Mouse (Mus musculus) frontal cortex, postnatal 25 days (tissue): Measurements from ENCODE around the gene Steap3.
"Not testable (repeated sequence)": the region's sequence is repeated elsewhere in the genome, so short reads cannot be mapped to it uniquely, and the experiment has no call there.

ENCODE experiments used
- DNase-seq, 2 experiments: peaks; one replicate each; pipeline ENCODE4 v3.0.0; 2022; ENCODE audit warnings: low spot score in 2 of 2

The Steap3 gene

DNA sequence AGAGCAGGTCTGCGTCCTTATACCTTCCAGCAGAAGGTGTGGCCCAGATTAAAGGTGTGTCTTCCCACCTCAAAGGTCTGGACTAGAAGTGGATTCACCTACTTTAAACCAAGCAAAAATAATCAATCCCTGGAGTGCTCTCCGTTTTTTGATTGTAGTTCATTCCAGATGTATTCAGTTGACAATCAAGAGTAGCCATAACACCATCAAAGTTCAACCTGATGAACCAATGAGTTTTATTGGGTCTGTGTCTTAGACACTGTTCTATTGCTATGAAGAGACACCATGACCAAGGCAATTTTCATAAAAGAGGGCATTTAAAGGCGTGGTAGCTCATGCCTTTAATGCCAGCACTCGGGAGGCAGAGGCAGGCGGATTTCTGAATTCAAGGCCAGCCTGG, at the start of gene Steap3:
Gene Steap3, minus strand, starts transcription at position 101 of the 400 bp plus-strand sequence.
- DNase-seq: no peak

- DNase-seq: no peak
These were observed 48.9 kb upstream of the Steap3 start for GRCm38 (mm10) chr1:120321270-120322021.

DNA sequence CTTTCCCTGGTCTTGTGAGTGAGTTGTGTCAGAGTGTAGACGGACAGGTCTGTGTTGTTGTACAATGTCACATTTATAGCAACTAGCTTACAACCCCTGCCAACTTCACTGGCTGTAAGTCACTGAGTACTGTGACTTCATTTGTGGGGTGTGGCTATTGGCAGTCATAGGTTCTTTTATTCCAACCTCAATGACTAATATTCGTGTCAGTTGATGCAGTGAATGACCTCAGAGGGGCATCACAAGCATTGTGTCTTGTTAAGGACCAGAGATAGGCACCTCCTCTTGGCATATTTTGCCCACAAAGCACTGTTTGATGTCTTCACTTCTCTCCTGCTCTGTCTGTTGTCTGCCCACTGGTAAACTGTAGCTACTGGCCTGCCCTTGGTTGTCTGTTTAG, 33.3 kb upstream of the Steap3 start:
- DNase-seq: no peak

DNA sequence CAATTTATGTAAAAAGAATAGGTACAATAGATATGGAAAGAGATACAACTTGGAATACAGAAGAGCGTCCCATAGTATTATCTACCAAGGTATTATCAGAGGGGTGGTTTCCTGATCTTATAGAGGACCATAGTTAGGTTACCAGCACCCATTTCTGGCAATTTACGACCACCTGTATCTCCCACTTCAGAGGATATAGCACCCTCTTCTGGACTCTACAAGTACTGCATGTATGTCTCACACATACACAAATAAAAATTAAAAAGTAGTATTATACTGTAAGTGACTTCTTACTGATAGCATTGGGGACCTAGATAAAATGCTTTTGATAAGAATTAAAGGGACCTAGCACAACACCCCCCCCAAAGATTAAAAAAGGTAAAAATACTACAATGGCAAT, 24.4 kb upstream of the Steap3 start:
- no peak for DNase-seq

DNA sequence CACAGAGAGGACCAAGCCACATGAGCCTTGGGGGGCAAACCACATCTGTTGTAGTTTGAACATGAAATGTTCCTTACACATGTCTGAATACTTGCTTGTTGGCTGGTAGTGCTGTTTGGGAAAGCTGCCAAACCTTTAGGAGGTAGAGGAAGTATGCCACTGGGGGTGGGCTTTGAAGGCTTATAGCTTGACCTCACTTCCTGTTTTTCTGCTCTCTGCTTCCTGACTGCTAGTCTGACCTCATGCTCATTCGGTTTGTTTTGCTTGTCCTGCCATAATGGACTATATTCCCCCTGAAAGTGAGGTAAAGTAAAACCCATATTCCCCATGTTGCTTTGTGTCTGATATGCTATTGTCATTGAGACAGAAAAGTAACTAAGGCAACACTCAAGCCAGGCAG, 21.3 kb upstream of the Steap3 start:
- DNase-seq: no peak

DNA sequence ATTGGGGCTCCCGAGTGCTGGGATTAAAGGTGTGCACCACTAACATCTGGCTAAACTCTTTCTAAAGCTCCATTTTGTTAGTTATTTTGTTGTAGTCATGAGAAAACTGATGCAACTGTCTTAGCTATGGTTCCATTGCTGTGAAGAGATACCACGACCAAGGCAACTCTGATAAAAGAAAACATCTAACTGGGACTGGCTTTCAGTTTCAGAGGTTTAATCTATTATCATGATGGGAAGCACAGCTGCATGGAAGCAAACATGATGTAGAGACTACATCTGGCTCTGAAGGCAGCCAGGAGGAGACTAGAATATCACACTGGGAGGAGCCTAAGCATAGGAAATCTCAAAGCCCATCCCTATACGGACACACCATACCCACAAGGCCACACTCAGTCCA, 19.2 kb upstream of the Steap3 start:
- no peak for DNase-seq

GRCm38 (mm10) chr1:120289843-120290242, 17.3 kb upstream of the Steap3 start:
- no peak for DNase-seq

GRCm38 (mm10) chr1:120287679-120288078, 15.2 kb upstream of the Steap3 start:
- no peak for DNase-seq

DNA sequence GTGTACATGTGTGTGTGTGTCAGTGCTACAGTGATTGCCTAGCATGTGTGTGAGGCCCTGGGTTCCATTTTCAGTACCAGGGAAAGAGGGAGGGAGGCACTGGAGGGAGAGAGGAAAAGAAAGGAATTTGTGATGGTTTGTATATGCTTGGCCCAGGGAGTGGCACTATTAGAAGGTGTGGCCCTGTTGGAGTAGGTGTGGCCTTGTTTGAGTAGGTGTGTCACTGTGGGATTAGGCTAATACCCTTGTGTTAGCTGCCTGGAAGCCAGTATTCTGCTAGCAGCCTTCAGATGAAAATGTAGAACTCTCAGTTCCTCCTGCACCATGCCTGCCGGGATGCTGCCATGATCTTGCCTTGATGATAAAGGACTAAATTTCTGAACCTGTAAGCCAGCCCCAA, 3.6 kb upstream of the Steap3 start:
- DNase-seq: not testable (repeated sequence)

DNA sequence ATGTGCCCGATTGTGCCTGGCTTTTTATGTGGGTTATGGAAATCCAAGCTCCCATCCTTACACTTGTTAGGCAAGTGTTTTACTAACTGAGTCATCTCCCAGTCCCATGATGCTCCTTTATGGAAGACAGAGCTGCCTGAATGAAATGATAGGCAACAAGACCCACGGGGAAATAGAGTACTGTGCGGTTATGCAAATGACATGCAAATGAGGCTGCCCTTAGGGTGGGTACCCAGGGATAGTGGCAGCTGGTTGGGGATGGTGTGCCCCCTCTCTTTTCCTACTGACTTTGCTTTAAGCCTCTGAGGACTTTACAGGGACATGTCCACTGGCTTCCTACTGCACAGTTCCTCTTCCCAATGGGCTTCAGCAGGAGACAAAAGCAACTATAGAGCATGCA, 2.7 kb upstream of the Steap3 start:
- no peak for DNase-seq

DNA sequence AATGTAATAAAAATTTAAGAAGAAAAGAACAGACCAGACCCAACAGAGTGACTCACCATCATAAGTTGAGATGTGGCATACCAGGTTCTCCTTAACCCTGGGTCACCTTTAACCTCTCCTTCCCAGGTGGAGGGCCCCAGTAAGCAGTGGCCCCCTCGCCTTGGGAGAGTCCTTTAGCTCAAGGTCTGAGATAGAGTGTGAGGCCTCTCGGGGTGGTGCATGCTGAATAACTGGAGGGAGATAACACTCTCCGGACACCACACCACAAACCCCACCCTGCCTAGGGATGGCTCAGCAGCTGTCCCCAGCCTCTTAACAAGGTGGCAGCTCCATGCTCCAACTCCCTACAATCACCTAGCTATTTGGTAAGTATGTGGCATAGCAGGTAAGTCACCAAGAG, 1.6 kb downstream of the Steap3 start:
- no peak for DNase-seq

- DNase-seq: no peak
These were observed 2.4 kb downstream of the Steap3 start for GRCm38 (mm10) chr1:120270115-120270514.

DNA sequence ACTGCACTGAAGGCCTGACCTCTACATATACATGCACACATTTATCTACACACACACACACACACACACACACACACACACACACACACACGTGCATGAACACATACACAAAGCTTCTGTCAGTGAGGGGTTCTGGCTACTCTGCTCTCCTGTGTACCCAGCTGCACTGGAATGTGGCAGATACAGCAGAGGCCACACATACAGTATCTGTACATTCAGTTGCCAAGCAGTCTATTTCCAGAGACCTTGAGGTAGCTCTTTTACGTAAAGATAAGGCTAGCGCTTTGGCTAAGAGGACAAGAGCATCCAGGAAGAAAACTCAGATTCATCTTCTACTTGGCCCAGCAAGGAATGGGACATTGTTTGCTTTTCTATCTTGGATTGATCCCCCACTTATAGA, 4.9 kb downstream of the Steap3 start:
- no peak for DNase-seq

DNA sequence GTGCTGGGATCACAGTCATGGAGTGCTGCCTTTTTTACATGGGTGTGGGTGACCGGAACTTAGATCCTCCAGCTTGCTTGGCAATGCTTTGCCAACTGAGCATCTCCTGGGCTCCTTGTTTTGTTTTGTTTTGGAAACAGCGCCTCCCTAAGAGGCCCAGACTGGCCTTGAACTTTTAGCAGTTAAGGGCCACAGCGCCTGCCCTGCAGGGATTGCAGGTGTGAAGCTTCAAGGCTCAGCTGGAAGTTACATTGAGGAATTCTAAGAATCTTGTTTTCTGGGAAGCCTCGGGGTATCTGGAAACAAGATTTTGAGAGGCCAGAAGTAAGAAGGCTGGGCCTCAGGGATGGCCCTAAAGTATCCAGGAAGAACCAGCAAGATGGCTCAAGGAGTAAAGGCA, 6.0 kb downstream of the Steap3 start:
- DNase-seq: no peak

GRCm38 (mm10) chr1:120264861-120265686, 7.4 kb downstream of the Steap3 start:
- DNase-seq: peak; percentile 27 to 36

GRCm38 (mm10) chr1:120263226-120263625, 9.3 kb downstream of the Steap3 start:
- DNase-seq: no peak

DNA sequence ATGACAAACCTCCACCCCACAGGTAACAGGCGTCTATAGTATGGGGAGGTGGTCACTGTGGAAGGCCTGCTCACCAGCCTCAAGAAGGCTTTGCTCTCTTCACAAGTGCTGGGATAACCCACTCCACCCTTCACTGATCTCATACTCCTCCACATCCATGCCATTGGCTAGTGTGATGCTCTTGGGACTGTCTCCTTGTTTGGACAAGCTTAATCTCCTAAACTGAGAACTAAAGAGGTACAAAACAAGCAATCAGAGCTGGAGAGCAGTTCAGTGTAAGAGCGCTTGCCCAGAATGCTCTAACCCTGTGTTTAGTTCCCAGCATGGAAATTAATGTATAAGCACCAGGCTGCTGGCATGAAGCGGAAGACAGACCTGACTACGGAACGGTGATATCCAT, 11.3 kb downstream of the Steap3 start:
- no peak for DNase-seq

DNA sequence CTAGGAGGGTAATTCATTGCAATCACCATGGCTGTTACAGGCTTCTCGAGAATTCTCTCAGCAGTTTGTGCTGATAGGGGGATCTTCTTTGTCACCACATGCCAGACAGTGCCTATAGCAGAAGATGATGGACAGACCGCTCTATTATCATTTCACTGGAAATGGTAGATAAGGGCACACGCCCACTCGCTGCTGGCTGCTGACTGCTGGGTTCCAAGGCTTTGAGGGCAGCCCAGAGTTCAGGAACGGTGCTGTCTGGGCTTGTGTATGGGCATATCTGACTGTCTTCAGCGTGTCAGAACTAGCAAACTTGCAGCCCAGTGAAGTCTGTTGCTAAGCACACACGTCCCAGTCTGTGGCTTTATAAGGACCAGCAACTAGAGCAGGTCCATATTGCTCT, 13.3 kb downstream of the Steap3 start:
- DNase-seq: no peak

DNA sequence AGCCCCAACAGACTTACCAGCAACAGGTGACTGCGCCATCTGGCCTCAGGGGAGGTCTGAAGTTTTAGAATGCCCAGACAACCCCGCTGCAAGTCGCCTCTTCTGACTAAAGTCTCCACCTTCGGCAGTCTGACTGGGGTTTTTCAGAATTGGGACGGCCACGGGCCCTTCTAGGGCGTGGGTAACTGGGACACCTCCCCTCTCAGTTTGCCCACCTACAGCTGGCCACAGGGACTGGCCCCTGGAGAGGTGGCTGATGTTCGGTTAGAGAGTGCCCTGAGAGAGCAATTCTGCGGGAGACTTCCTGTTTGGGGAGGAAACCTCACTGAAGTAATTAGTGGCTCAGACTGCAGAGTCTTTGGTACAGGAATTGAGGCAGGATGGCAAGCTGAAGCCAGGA, 13.8 kb downstream of the Steap3 start:
- no peak for DNase-seq

DNA sequence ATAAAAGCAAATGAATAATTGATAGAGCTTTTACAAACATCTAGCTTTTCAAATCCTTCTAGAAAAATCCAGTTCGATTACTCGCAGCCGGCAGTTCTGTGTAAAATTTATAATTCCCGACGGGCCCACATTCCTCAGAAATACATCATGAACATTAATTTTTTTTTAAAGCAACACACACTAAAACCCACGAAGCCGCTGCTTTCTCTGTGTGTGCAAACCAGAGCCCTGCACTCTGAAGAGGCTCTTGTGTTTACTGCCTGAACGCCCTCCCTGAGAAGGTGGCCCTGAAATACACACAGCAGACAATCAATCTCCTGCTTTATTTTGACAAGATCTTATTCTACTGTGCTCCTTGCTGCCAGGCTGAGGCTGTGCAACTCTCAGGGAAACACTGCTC, 14.3 kb downstream of the Steap3 start:
- no peak for DNase-seq

- DNase-seq: no peak
These were observed 18.8 kb downstream of the Steap3 start for GRCm38 (mm10) chr1:120253751-120254150.

DNA sequence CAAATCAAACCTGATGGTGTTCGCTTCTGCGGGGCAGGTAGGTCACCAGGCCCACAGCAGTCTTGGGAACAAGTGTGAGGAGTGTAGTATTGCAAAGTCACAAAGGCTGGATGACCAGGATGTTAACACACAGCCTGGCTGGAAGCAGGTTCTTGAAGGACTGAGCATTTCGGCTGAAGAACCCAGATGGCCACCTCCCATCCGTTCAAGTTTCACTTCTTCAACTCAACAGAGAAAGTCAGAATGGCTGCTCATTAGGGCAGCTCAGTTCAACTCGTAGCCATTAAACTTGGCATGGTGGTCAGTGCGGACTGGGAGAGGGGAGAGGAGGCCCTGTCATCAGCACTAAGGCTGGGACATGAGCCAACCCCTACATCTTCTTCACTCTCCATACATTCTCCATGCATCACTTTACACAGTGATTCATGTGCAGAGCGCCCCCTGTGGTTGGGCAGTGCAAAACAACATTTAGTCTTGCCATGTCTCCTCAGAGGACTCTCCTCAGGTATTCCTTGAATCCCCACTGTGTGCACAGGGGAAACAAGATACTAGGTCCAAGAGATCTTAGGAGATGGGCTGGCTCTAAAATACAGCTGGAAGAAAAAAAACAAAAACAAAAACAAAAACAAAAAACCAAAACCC, 19.9 kb downstream of the Steap3 start:
- DNase-seq: no peak

- no peak for DNase-seq
These were observed 21.3 kb downstream of the Steap3 start for GRCm38 (mm10) chr1:120251193-120251592.
